Mouse (Mus musculus): ENCODE data around the gene Cyld. TPM values are rescaled to one million over a fixed set of nuclear protein-coding genes. Genes with fewer than 3 reads are reported as not detected.

The Cyld gene
- total and polyA plus RNA-seq, 3 experiments: 20.2 to 29.4 (median 22.1) TPM

- in situ Hi-C loops (cut with MboI; ENCODE audit: low pct_ligation_motif_present, low pct_unique_long_range_greater_than_20kb, low sequenced_read_pairs) (no loop called here), dilution Hi-C loops (cut with MboI; ENCODE audit: extremely low pct_ligation_motif_present, extremely low pct_unique_long_range_greater_than_20kb, low sequenced_read_pairs) (no loop called here)
- peak overlapping the region; percentile 93; the same call in 1 of the 2 replicates for H3K27ac ChIP-seq (ENCODE audit: insufficient read depth, low read depth)
- no peaks in the 10 kb centered on the region for H3K27me3 ChIP-seq (replicated peaks)
- peak overlapping the region; percentile 91 to 100 (median 95) for H3K4me3 ChIP-seq (replicated peaks in 1 of 3; ENCODE audit: low read depth in 2 of 3, low read length in 2 of 3, poor library complexity in 1 of 3)
- H3K9me3 ChIP-seq (replicated peaks; ENCODE audit: low read length): no peaks in the 10 kb centered on the region
- peak overlapping the region; percentile 75 for H3K9ac ChIP-seq (ENCODE audit: insufficient read depth, low read depth)
- TF ChIP-seq MAZ (IDR thresholded peaks at IDR 0.05; ENCODE audit: low read depth, low read length) (0 out of 2 replicates have a peak, but pooled peaks have one; percentile 24), NRF1 (IDR thresholded peaks at IDR 0.05; ENCODE audit: low read depth, low read length) (no peak), CHD1 (IDR thresholded peaks at IDR 0.05; ENCODE audit: low read depth, low read length) (peak; percentile 78; the same call in 1 of the 2 replicates), JUN (IDR thresholded peaks at IDR 0.05; ENCODE audit: insufficient read depth, low read depth, low read length) (no peak), MAFK (IDR thresholded peaks at IDR 0.05; ENCODE audit: insufficient replicate concordance, low read length) (no peak), ZNF384 (IDR thresholded peaks at IDR 0.05; ENCODE audit: low read depth, low read length) (peak; percentile 57; the same call in 1 of the 2 replicates), ZKSCAN1 (IDR thresholded peaks at IDR 0.05; ENCODE audit: borderline replicate concordance, low read depth, low read length) (no peak), PAX5 (IDR thresholded peaks at IDR 0.05; ENCODE audit: low read length) (no peak)
- H3K4me1 ChIP-seq (ENCODE audit: control insufficient read depth in 1 of 2, insufficient read depth in 2 of 2): peaks cover 4 to 48% of the 10 kb centered on the region in 2 experiments
- peaks cover 5 to 9% of the 10 kb centered on the region in 2 experiments for H3K36me3 ChIP-seq (replicated peaks in 1 of 2; ENCODE audit: control insufficient read depth in 1 of 2, insufficient read depth in 1 of 2, low read length in 1 of 2)
- no peak for DNase-seq (ENCODE audit: extremely low read depth)
- peak overlapping the region; percentile 99 for H3K4me2 ChIP-seq (ENCODE audit: insufficient read depth, low read depth, poor library complexity, severe bottlenecking)
- peaks cover 31% of the 10 kb centered on the region for H3K79me2 ChIP-seq (replicated peaks; ENCODE audit: control insufficient read depth, extremely low read depth, insufficient read depth, poor library complexity, severe bottlenecking)
These were observed 1.2 kb downstream of the Cyld start for GRCm38 (mm10) chr8:88698048-88698447.

GRCm38 (mm10) chr8:88701611-88702010 is 4.8 kb downstream of the Cyld start:
- H3K79me2 ChIP-seq (replicated peaks; ENCODE audit: control insufficient read depth, extremely low read depth, insufficient read depth, poor library complexity, severe bottlenecking): peaks cover 47% of the 10 kb centered on the region
- DNase-seq (ENCODE audit: extremely low read depth): peak; percentile 45
- H3K36me3 ChIP-seq (replicated peaks in 1 of 2; ENCODE audit: control insufficient read depth in 1 of 2, insufficient read depth in 1 of 2, low read length in 1 of 2): peaks cover 5 to 18% of the 10 kb centered on the region in 2 experiments
- no peak overlapping the region for H3K9ac ChIP-seq (ENCODE audit: insufficient read depth, low read depth)
- H3K4me1 ChIP-seq (ENCODE audit: control insufficient read depth in 1 of 2, insufficient read depth in 2 of 2): peaks cover 0 to 30% of the 10 kb centered on the region in 2 experiments; a peak in 2 of 4 replicates
- in situ Hi-C loops (cut with MboI; ENCODE audit: low pct_ligation_motif_present, low pct_unique_long_range_greater_than_20kb, low sequenced_read_pairs) (no loop called here), dilution Hi-C loops (cut with MboI; ENCODE audit: extremely low pct_ligation_motif_present, extremely low pct_unique_long_range_greater_than_20kb, low sequenced_read_pairs) (no loop called here)
- H3K9me3 ChIP-seq (replicated peaks; ENCODE audit: low read length): no peaks in the 10 kb centered on the region
- no peaks in the 10 kb centered on the region for H3K27me3 ChIP-seq (replicated peaks)
- H3K4me3 ChIP-seq (replicated peaks in 1 of 3; ENCODE audit: low read depth in 2 of 3, low read length in 2 of 3, poor library complexity in 1 of 3): no peak overlapping the region
- H3K27ac ChIP-seq (ENCODE audit: insufficient read depth, low read depth): no peak overlapping the region
- TF ChIP-seq ZKSCAN1 (IDR thresholded peaks at IDR 0.05; ENCODE audit: borderline replicate concordance, low read depth, low read length) (no peak), CTCF (conservative IDR thresholded peaks at IDR 0.05 in 1 of 2, IDR thresholded peaks at IDR 0.05 in 1 of 2; ENCODE audit: low read depth in 2 of 2, low read length in 2 of 2) (peak in 1 of 2 experiments; percentile 78; a peak in 2 of 4 replicates), ELF1 (IDR thresholded peaks at IDR 0.05; ENCODE audit: low read depth, low read length) (peak; percentile 73), MXI1 (IDR thresholded peaks at IDR 0.05; ENCODE audit: low read depth, low read length) (no peak), SMC3 (IDR thresholded peaks at IDR 0.05; ENCODE audit: low read depth, low read length) (peak; percentile 79), EP300 (IDR thresholded peaks at IDR 0.05; ENCODE audit: low read length) (no peak), RAD21 (IDR thresholded peaks at IDR 0.05; ENCODE audit: low read depth, low read length) (peak; percentile 83), ETS1 (conservative IDR thresholded peaks at IDR 0.05; ENCODE audit: low read depth, low read length) (no peak), MEF2A (IDR thresholded peaks at IDR 0.05; ENCODE audit: borderline replicate concordance, low read depth, low read length) (peak; percentile 28; the same call in 1 of the 2 replicates), E2F4 (IDR thresholded peaks at IDR 0.05; ENCODE audit: insufficient replicate concordance, low read depth, low read length) (no peak), USF2 (conservative IDR thresholded peaks at IDR 0.05; ENCODE audit: low read depth, low read length) (no peak), POLR2AphosphoS2 (IDR thresholded peaks at IDR 0.05; ENCODE audit: low read depth, low read length) (no peak), MAFK (IDR thresholded peaks at IDR 0.05; ENCODE audit: insufficient replicate concordance, low read length) (no peak), JUN (IDR thresholded peaks at IDR 0.05; ENCODE audit: insufficient read depth, low read depth, low read length) (no peak), UBTF (IDR thresholded peaks at IDR 0.05; ENCODE audit: low read depth, low read length) (no peak), JUND (conservative IDR thresholded peaks at IDR 0.05; ENCODE audit: low read depth, low read length) (no peak), GABPA (IDR thresholded peaks at IDR 0.05; ENCODE audit: insufficient replicate concordance, low read depth, low read length) (no peak)
- H3K4me2 ChIP-seq (ENCODE audit: insufficient read depth, low read depth, poor library complexity, severe bottlenecking): no peak overlapping the region

Measured in CH12.LX (cell line).